Mouse (Mus musculus) mesoderm, embryonic 11.5 days (tissue): ENCODE results near the gene Snx21.

Experiments used
- DNase-seq: peaks from one replicate; pipeline ENCODE4 v3.0.0-alpha.2; 2012; ENCODE audit warnings: low read depth, low spot score

Snx21 gene

GRCm38 (mm10) chr2:164770279-164770678 lies 15.3 kb upstream of the Snx21 start:
- DNase-seq: no peak

DNA sequence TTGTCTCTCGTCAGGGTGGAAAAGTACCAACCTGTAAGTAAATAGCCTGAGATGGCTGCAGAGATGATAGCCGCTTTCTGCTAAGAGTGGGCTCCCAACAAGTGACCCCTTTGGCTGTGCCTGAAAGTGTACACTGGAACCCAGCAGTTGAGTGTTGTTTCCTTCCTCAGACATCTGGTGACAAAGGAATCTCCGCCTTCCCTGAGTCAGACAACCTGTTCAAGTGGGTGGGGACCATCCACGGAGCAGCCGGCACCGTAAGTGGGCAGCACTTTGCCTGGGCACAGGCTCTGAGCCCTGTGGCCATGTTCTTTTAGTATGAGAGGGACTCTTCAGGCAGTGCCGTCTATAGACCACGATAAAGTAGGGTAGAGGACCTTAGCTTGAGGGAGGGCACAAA lies 14.5 kb upstream of the Snx21 start:
- no peak for DNase-seq

DNA sequence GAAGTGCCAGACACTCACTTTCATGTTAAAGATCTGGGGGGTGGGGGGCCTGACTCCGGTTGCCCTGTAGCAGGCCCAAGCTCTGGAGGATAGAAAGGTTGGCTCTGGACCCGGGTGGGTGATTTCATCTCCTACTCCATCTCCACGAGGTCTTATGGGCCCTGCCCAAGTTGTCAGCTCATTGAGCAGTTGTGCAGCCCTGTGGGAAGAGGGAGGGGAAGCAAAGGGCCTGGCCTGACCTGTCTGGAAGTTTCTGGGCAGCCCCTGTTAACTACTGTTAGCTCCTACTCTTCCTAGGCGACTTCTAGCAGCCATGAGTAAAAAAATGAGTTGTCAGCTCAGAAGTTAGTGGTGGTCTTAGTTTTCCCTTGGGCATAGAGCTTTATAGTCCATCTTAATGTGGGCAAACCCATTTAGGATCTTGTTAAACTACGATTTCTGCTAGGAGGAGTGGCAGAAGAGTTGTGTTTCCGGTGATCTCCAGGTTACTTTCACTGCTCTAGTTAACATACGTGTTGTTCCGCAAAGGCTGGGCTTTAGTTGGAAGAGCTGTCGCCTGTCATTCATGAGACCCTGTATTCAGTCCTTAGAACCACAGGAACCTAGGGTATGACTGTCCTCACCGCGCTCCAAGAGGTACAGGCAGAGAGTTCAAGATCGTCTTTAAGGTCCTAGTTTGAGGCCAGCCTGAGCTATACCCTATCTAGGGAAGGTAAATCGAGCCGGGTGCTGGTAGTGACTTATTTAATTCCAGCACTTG lies 12.2 kb upstream of the Snx21 start:
- no peak for DNase-seq

DNA sequence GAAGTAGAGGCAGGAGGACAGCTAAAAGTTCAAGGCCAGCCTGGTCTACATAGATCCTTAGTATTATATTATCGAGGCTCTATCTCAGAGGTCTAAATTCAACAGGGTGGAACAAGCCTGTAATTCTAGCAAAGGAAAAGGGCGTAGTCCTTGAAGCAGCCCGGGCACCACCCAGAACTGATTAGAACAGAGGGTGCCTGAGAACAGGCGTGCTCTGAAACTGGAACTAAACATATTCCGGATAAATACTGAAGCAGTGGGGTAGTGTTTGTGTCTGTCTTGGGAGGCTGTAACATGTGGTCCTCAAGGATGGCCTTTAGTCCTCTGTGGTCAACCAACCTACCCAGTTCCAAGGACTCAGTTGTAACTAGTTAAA lies 11.6 kb upstream of the Snx21 start:
- no peak for DNase-seq

DNA sequence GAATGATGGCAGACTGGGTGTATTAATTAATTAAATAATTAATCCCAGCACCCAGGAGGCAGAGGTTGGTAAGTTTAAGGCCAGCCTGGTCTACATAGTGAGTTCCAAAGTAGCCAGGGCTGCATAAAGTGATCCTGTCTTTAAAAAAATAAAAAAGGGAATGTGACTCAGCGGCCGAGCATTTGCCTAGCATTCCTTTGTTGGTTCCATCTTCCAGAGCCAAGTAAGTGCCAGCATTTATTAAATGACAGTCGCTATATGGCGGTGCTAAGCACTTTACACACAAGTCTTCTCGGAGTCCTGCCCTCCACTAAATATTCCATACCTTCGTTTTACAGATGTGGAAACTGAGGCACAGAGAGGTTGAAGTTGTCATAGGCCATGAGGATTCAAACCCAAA lies 9.5 kb upstream of the Snx21 start:
- DNase-seq: no peak

- no peak for DNase-seq
Measured at GRCm38 (mm10) chr2:164776801-164777200, 8.8 kb upstream of the Snx21 start.

GRCm38 (mm10) chr2:164777246-164778014 lies 8.2 kb upstream of the Snx21 start:
- DNase-seq: no peak

- DNase-seq: no peak
Measured at GRCm38 (mm10) chr2:164778015-164778287, 7.7 kb upstream of the Snx21 start.

- DNase-seq: no peak
Measured at GRCm38 (mm10) chr2:164778809-164779208, 6.8 kb upstream of the Snx21 start.

DNA sequence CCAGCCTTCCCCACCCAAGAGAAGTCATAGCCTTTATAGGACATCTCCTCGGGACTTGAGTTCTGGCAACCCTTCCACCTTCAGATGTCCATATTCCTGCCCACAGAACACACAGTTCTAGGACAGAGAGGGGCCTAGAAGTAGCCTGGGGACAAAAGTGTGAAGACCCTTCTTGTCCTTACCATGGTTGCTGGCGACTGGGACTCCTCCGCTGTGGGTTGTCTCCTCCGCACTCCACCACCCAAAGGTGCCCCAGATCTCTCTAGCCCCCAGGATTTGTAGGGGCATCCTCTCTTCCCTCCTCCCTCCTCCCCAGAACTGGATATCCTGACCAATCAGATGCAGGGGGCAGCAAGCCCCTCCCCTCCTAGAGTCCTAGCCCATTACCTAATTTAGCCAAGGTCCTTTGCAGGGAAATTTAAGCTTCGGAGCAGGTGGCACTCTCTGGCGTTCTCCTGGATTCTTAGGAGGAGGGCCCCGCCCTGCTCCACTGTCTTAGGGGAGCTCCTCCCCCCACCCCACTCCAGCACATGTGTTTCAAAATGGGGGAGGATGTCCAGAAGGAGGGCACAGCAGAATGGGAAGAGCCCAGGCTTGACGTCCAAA lies 6.0 kb upstream of the Snx21 start, which contains the start of gene Tnnc2:
TSS of gene Tnnc2 (minus strand) at position 487 of the 606 bp plus-strand sequence.
- DNase-seq: no peak

DNA sequence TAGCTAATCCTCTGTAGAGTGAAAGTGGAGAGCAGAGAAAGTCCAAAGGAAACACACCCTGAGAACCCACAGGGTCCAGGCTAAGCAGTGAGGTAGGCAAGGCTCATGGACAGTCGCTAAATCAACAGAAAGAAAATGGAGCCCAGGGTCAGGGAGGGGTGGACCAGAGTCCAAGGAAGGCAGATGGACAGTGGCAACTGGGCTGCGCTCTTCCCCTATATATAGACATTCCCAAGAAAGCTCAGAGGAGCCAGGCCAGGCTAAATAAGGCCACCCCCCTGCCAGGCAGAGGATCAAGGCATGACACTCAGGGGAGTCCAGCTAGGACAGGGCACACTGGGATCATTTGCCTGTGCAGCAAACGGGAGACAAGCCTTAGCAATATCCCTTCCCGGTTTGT lies 3.7 kb upstream of the Snx21 start:
- no peak for DNase-seq

GRCm38 (mm10) chr2:164783926-164784581 lies 1.6 kb upstream of the Snx21 start:
- no peak for DNase-seq

- no peak for DNase-seq
Measured at GRCm38 (mm10) chr2:164784869-164785420, 678 bp upstream of the Snx21 start.

- no peak for DNase-seq
Measured at GRCm38 (mm10) chr2:164786388-164786885, 814 bp downstream of the Snx21 start.

- no peak for DNase-seq
Measured at GRCm38 (mm10) chr2:164787032-164787431, 1.4 kb downstream of the Snx21 start.

DNA sequence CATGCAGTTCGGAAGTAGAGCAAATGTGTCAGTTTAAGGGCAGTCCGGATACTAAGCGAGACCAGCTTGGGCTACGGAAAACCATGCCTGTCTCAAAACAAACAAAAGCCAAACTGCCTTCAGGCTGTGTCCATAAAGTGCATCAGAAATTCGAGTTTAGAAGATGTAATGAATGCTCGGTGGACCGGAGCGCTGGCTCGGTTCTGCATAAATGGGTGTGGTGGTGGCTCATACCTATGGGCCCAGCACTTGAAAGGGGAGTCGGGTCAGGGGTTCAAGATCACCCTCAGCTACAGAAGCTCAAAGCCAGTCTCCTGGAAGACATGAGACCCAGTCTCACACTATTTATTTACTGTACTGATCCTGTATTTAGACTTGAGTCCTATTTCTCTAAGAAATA lies 2.2 kb downstream of the Snx21 start:
- DNase-seq: no peak

DNA sequence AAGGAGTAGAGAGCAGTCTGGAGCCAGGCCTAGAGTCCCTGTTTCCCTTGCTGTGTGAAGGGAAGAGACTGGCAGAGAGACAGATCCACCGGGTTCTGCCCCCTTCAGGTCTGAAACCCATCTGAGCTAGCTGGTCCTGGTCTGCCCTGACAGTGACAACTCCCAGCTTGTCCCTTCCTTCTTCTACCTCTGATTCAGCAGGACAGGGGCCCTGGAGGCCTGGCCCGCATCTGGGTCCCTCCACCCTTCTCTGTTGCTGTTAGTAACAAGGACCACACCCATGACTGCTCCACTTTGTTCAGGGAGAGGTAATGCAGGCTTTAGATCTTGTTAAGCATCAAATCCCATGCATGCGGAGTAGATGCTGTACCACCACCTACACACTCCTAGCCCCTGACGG lies 2.8 kb downstream of the Snx21 start:
- no peak for DNase-seq

GRCm38 (mm10) chr2:164790451-164790850 lies 4.8 kb downstream of the Snx21 start:
- no peak for DNase-seq

DNA sequence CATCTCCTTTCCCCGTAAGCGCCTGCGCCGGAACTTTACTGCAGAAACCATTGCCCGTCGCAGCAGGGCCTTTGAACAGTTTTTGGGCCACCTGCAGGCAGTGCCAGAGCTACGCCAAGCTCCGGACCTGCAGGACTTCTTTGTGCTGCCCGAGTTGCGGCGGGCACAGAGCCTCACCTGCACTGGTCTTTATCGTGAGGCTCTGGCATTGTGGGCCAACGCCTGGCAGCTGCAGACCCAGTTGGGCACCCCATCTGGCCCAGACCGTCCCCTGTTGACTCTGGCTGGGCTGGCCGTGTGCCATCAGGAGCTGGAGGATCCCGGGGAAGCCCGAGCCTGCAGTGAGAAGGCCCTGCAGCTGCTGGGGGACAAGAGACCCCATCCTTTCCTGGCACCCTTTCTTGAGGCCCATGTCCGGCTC lies 6.2 kb downstream of the Snx21 start:
- no peak for DNase-seq

- DNase-seq: no peak
Measured at GRCm38 (mm10) chr2:164792400-164793190, 7.0 kb downstream of the Snx21 start.

DNA sequence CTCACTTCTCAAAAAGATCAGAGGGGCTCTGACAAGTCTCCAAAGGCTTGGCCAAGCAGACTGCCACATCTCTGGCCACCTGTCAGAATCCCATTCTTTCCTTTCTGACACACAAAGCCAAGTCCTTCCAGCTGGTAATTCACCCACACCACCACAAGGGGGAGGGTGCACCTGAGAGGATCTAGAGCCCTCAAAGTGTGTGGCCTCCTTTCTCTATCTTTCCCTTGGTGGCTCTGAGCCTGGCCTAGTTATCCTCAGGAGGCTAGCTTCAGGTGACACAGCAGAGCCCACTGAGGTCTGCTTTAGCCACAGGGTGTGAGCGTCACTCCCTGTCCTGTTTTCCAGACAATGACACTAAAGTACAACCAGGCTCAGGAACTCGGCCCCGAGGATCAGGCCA lies 7.6 kb downstream of the Snx21 start:
- peak; percentile 65 for DNase-seq
